Mouse (Mus musculus): ENCODE measurements around the gene Bax.

- no peak for TF ChIP-seq POLR2A (IDR thresholded peaks at IDR 0.05; ENCODE audit: low read depth, low read length)
- TF ChIP-seq ZNF384 (IDR thresholded peaks at IDR 0.05; ENCODE audit: low read depth, low read length): no peak
- no peak for TF ChIP-seq UBTF (IDR thresholded peaks at IDR 0.05; ENCODE audit: low read depth, low read length)
- no peak for TF ChIP-seq CTCF (conservative IDR thresholded peaks at IDR 0.05 in 1 of 2, IDR thresholded peaks at IDR 0.05 in 1 of 2; ENCODE audit: low read depth in 2 of 2, low read length in 2 of 2)
These were observed 42.6 kb upstream of the Bax start for GRCm38 (mm10) chr7:45509181-45509882.
